Mouse (Mus musculus) liver, adult 2 months (tissue): ENCODE measurements around the gene Meox2. TPM values are rescaled to one million over a fixed set of nuclear protein-coding genes. Genes with fewer than 3 reads are reported as not detected.
"Not testable (repeated sequence)": the region's sequence is repeated elsewhere in the genome, so short reads cannot be mapped to it uniquely, and the experiment has no call there.

Source experiments
- DNase-seq: peaks from one replicate; pipeline ENCODE4 v3.0.0-alpha.2; 2011; ENCODE audit warnings: low read depth, low spot score; ENCODE audit errors: extremely low read depth
- H3K27ac ChIP-seq: fragments of 200-500 bp; replicated peaks from 2 replicates; pipeline ENCODE4 v1.5.1; 2012; ENCODE audit warnings: low read depth, mild to moderate bottlenecking, control low read depth, inconsistent platforms, low read length; ENCODE audit not compliant: insufficient read depth
- H3K27me3 ChIP-seq: fragments of 200-500 bp; 2 replicates; pipeline ENCODE4 v1.6.1; 2012; ENCODE audit warnings: mild to moderate bottlenecking, moderate library complexity, low read length, inconsistent platforms; ENCODE audit not compliant: control insufficient read depth, insufficient read depth
- H3K36me3 ChIP-seq: fragments of 200-500 bp; 2 replicates; pipeline ENCODE4 v1.6.1; 2012; ENCODE audit warnings: low read length, inconsistent platforms; ENCODE audit not compliant: control insufficient read depth, insufficient read depth
- H3K4me1 ChIP-seq: fragments of 200-500 bp; 2 replicates; pipeline ENCODE4 v1.6.1; 2011; ENCODE audit warnings: low read length; ENCODE audit not compliant: control insufficient read depth, insufficient read depth
- H3K4me3 ChIP-seq: fragments of 200-500 bp; 2 replicates; pipeline ENCODE4 v1.5.1; 2011; ENCODE audit warnings: low read depth, mild to moderate bottlenecking, control low read depth, low read length, moderate library complexity; ENCODE audit not compliant: insufficient read depth
- H3K79me2 ChIP-seq: fragments of 200-500 bp; 2 replicates; pipeline ENCODE4 v1.6.1; 2012; ENCODE audit warnings: inconsistent platforms, mild to moderate bottlenecking, low read length, moderate library complexity; ENCODE audit not compliant: control insufficient read depth, insufficient read depth
- H3K9ac ChIP-seq: fragments of 200-500 bp; 2 replicates; pipeline ENCODE4 v1.6.1; 2012; ENCODE audit warnings: low read depth, mild to moderate bottlenecking, control low read depth, inconsistent platforms, low read length
- CTCF ChIP-seq: fragments of 200-500 bp; IDR thresholded peaks from 2 replicates; pipeline ENCODE4 v1.5.1; 2011; ENCODE audit warnings: low read depth, low read length, control low read depth
- POLR2A ChIP-seq: fragments of 200-500 bp; IDR thresholded peaks from 2 replicates; pipeline ENCODE4 v1.6.1; 2011; ENCODE audit warnings: low read length, control low read depth; ENCODE audit not compliant: insufficient read depth; ENCODE audit errors: extremely low read depth
- WGBS: fragments of 180-500 bp; shearing (Covaris S2); methylation state at CpG from one replicate; pipeline ENCODE4 v1.1.7; 2018; 5-methylcytosine and 5-hydroxymethylcytosine counted together
- polyA plus RNA-seq: library from polyadenylated mRNA; depleted of rRNA; stranded (reverse); fragments of >200 nt; gene quantifications from 2 replicates; pipeline ENCODE4 v1.2.3, GENCODE M21; 2012; rRNA removed
- total RNA-seq: library from RNA; depleted of rRNA; stranded (reverse); fragments of >200 nt; gene quantifications from 2 replicates; pipeline ENCODE4 v1.2.3, GENCODE M21; 2014; rRNA removed

The Meox2 gene
- total RNA-seq = not detected in 2 replicates
- 0.05 TPM in 1 of 2 replicates, not detected in the other for polyA plus RNA-seq

- H3K27ac ChIP-seq = no peak within 1 kb of the TSS
- no peaks in the 10 kb centered on the region for H3K79me2 ChIP-seq
- H3K9ac ChIP-seq = no peak within 1 kb of the TSS
- peaks cover 13% of the 10 kb centered on the region for H3K27me3 ChIP-seq
- H3K4me3 ChIP-seq = no peak within 1 kb of the TSS; the same call in 1 of the 2 replicates
- H3K36me3 ChIP-seq = no peaks in the 10 kb centered on the region
- DNase-seq = no peak
- WGBS = 1% methylated on average over 12 of the region's 12 CpGs
- TF ChIP-seq POLR2A (no peak), CTCF (no peak)
- peaks cover 9% of the 10 kb centered on the region for H3K4me1 ChIP-seq
Observed at GRCm38 (mm10) chr12:37108390-37108738, at the start of gene Meox2. Meox2 (plus strand) TSS chr12:37108540.

DNA sequence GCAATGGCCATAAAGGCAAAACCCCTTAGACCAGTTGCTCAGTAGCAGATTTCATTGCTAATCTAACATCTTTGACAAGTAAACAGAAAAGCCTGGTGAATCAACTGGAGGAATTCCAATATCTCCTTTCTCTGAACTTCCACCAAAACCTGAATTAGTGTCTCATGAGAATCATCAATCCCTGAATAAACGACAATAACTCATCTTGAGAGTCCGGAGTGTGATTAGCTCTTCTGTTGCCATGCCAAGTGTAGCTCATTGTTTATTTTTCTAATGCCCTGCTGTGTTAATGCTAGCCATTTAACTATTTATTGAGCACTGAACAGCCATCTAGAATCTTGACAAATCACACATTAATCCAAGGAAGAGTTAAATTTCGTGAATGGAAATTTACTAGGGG, 35.7 kb upstream of the Meox2 start:
- WGBS = 55% methylated on average over 3 of the region's 3 CpGs
- H3K27me3 ChIP-seq = no peaks in the 10 kb centered on the region
- H3K27ac ChIP-seq = no peak overlapping the region
- no peaks in the 10 kb centered on the region for H3K4me1 ChIP-seq
- H3K9ac ChIP-seq = no peak overlapping the region
- H3K4me3 ChIP-seq = no peak overlapping the region
- no peak for TF ChIP-seq POLR2A
- no peak for TF ChIP-seq CTCF
- H3K36me3 ChIP-seq = no peaks in the 10 kb centered on the region
- DNase-seq = no peak
- H3K79me2 ChIP-seq = no peaks in the 10 kb centered on the region

DNA sequence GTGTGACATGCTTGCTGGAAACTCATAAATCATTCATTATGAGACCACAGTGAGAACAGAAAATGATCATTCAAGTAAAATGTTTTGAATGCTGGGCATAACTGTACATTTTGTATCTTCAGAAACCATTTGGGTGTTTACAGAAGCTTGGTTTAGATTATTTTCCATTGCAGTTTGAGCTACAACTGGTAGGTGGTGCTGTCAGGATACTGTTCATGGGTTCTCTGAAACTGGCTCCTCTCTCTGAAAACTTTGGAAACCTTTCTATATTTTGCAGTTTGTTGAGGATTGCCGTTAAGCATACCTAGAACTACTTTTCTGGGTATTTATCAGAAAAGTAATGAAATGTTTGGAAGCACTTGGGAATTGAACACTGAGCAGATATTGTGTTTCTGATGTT, 31.0 kb upstream of the Meox2 start:
- Histone ChIP-seq H3K79me2 (no peaks in the 10 kb centered on the region), H3K9ac (no peak overlapping the region), H3K4me3 (no peak overlapping the region), H3K27ac (no peak overlapping the region), H3K36me3 (no peaks in the 10 kb centered on the region), H3K4me1 (no peaks in the 10 kb centered on the region), H3K27me3 (no peaks in the 10 kb centered on the region)
- no peak for TF ChIP-seq POLR2A
- peak; percentile 19; the same call in 1 of the 2 replicates for TF ChIP-seq CTCF
- DNase-seq = peak; percentile 35
- 13% methylated on average over 1 of the region's 1 CpGs for WGBS

DNA sequence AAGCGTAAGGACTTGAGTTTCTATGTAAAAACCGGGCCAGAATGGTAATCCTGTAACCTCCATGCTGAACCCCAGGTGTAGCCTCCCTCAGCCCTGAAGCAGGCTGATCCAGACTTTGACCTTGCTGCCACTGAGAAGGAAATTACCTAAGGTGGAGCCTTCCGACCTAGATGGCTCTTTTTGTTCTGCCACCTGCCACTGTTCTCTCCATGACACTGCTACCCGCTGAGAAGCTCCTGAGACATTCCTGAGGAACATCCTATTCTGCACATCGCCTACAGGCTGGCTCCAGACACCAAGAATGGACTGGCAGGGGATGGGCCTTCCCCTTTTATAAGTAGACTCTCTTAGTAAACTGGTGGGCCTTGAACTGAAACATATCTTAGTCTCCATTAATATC, 28.3 kb upstream of the Meox2 start:
- H3K36me3 ChIP-seq, H3K4me3 ChIP-seq, H3K27me3 ChIP-seq, H3K4me1 ChIP-seq, DNase-seq, H3K79me2 ChIP-seq, H3K27ac ChIP-seq, H3K9ac ChIP-seq: not testable (repeated sequence)
- WGBS = 71% methylated on average over 5 of the region's 5 CpGs

- Histone ChIP-seq H3K27ac (no peak overlapping the region), H3K27me3 (peaks cover 13% of the 10 kb centered on the region), H3K36me3 (no peaks in the 10 kb centered on the region), H3K9ac (no peak overlapping the region), H3K79me2 (no peaks in the 10 kb centered on the region), H3K4me3 (no peak overlapping the region), H3K4me1 (peaks cover 9% of the 10 kb centered on the region)
- no peak for TF ChIP-seq CTCF
- TF ChIP-seq POLR2A = no peak
- 49% methylated on average over 8 of the region's 8 CpGs for WGBS
- no peak for DNase-seq
Observed at GRCm38 (mm10) chr12:37106541-37106940, 1.8 kb upstream of the Meox2 start.

GRCm38 (mm10) chr12:37107150-37107549, 1.2 kb upstream of the Meox2 start:
- Histone ChIP-seq H3K4me1 (peaks cover 9% of the 10 kb centered on the region), H3K9ac (no peak overlapping the region), H3K27me3 (peaks cover 13% of the 10 kb centered on the region), H3K79me2 (no peaks in the 10 kb centered on the region), H3K27ac (no peak overlapping the region), H3K36me3 (no peaks in the 10 kb centered on the region), H3K4me3 (no peak overlapping the region)
- DNase-seq = no peak
- 46% methylated on average over 2 of the region's 2 CpGs for WGBS
- TF ChIP-seq POLR2A (no peak), CTCF (no peak)
